Mouse (Mus musculus) bone marrow macrophage, adult 2 months (primary cell): Measurements from ENCODE around the gene Tanc1. TPM values are rescaled to one million over a fixed set of nuclear protein-coding genes. Genes with fewer than 3 reads are reported as not detected.

ENCODE experiments used
- H3K27ac ChIP-seq: 2 replicates; pipeline ENCODE4 v1.5.1; 2012; ENCODE audit warnings: low read depth, low read length; ENCODE audit not compliant: insufficient read depth
- H3K4me1 ChIP-seq: 2 replicates; pipeline ENCODE4 v1.6.1; 2012; ENCODE audit warnings: low read length; ENCODE audit not compliant: control insufficient read depth, insufficient read depth
- H3K4me3 ChIP-seq: 2 replicates; pipeline ENCODE4 v1.5.1; 2012; ENCODE audit warnings: mild to moderate bottlenecking, low read length, moderate library complexity; ENCODE audit not compliant: insufficient read depth
- CTCF ChIP-seq: IDR thresholded peaks from 2 replicates; pipeline ENCODE4 v1.5.1; 2012; ENCODE audit warnings: low read depth, mild to moderate bottlenecking, low read length, moderate library complexity
- POLR2A ChIP-seq: IDR thresholded peaks from 2 replicates; pipeline ENCODE4 v1.6.1; 2012; ENCODE audit warnings: mild to moderate bottlenecking, low read depth, low read length, borderline replicate concordance
- polyA plus RNA-seq: library from polyadenylated mRNA; stranded (reverse); fragments of >200 nt; gene quantifications from 2 replicates; pipeline ENCODE4 v1.2.4, GENCODE M21; 2012; ENCODE audit not compliant: missing spikeins, insufficient read depth, insufficient read length

The Tanc1 gene
- polyA plus RNA-seq, 1 experiment: 6.6 TPM

DNA sequence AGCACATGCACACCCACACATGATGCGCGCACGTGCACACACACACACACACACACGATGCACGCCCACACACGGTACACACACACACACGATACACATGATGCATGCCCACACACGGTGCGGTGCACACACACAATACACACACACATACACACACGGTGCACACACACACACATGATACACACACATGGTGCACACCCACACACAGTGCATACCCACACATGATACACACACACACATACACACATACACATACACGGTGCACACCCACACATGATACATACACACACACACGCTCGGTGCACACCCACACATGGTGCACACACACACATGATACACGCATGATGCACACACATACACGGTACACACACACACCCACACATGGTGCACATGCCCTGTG, 206.8 kb downstream of the Tanc1 start:
- H3K4me1 ChIP-seq: peaks cover 5% of the 10 kb centered on the region; the same call in 1 of the 2 replicates
- H3K4me3 ChIP-seq: no peak overlapping the region
- TF ChIP-seq CTCF: no peak
- TF ChIP-seq POLR2A: no peak
- H3K27ac ChIP-seq: no peak overlapping the region

DNA sequence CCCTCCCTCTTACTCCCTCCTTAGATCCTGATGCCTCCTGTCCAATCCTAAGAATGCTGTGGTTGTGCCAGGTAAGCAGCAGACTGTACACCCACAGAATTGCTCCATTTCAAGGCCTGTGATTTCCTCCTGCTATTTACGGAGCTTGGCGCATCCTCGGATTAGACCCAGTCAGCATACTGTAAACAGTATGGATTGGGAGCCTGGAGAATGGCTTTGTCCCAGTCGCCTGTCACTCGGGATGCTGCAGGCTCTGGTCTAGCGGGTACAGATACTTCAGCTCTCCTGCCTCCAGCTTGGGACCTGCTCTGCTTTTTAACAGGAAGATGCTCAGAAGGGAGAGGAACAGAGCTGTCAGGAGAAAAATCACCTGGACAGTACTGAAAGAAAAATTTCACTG, 207.6 kb downstream of the Tanc1 start:
- Histone ChIP-seq H3K4me3 (no peak overlapping the region), H3K27ac (no peak overlapping the region), H3K4me1 (peaks cover 5% of the 10 kb centered on the region; the same call in 1 of the 2 replicates)
- TF ChIP-seq POLR2A: no peak
- no peak for TF ChIP-seq CTCF

DNA sequence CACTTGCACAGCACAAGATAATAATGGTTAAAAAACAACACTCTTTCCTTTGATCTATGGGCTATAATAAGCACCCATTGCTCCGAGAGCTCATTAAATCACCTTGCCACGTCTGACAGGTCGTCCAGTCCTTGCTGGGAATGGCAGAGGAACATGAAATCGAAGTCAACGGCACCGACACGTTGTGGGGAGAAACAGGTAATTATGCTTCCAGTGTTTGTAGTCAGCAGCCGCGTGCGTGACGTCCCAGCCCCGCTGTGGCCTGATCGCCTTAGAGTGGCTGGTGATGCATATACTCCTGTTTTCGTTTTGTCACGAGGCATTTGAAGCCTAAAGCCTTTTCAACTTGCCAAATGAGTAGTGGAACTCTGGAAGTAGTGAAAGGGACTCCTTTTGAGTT, 208.2 kb downstream of the Tanc1 start:
- no peak overlapping the region for H3K4me3 ChIP-seq
- TF ChIP-seq CTCF (no peak), POLR2A (no peak)
- H3K27ac ChIP-seq: no peak overlapping the region
- H3K4me1 ChIP-seq: no peaks in the 10 kb centered on the region; the same call in 1 of the 2 replicates

DNA sequence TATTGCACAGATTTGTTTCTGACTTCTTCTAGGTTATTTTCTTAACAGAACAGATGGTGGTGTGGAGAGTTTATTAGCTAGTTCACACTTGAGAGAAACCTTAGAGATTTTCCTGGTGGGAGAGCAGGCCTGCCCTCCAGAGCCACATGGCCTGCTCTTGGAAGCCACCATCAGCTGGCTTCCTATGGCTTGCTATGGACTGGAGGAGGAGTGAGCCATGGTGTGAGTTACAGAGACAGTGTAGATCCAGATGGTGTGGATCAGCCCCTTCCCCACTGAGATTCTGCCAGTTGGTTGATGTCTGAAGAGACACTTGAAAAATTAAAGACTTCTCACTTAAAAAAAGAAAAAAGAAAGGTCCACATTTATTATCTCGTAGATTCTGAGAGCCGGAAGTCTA, 209.2 kb downstream of the Tanc1 start:
- no peak for TF ChIP-seq POLR2A
- no peak for TF ChIP-seq CTCF
- no peaks in the 10 kb centered on the region for H3K4me1 ChIP-seq
- H3K4me3 ChIP-seq: no peak overlapping the region
- no peak overlapping the region for H3K27ac ChIP-seq

DNA sequence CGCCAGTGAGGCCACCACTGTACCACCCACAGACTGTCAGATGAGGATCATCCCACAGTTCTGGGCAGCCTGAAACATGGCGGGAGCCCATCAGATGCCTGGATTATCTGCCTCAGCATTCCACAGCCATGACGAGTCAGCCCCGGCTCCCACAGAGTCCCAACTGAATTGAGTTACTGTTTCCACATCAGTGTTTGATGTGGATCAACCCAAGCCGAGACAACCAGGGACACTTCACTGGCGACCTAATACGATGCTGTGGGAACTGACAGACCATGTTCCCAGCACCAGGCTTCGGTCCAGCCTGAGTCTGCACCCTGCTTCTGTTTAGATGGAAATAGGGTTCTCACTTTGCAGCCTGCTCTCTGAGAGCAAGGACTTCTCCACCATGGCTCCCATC, 212.4 kb downstream of the Tanc1 start:
- H3K27ac ChIP-seq: no peak overlapping the region
- peaks cover 6% of the 10 kb centered on the region for H3K4me1 ChIP-seq
- TF ChIP-seq CTCF: no peak
- no peak for TF ChIP-seq POLR2A
- no peak overlapping the region for H3K4me3 ChIP-seq

DNA sequence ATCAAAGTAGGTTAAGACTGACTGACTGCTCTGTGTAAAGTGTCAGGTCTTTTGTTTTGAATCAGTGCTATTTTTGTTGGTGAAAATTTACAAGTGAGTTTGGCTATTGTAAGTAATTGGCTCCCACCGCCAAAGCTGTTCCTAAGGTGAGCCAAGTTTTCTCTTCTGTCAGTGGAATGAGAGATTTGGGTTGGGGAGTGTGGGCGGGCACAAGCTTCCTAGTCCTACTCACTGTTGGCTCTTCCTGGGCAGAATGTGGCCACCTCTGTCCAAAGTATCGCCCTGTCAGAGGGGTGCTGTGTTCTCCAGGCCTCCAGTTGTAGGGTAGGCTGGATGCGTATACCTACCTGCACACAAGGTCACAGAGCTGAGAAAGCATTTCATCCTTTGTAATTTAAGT, 213.5 kb downstream of the Tanc1 start:
- Histone ChIP-seq H3K27ac (no peak overlapping the region), H3K4me3 (no peak overlapping the region), H3K4me1 (peaks cover 17% of the 10 kb centered on the region)
- no peak for TF ChIP-seq CTCF
- TF ChIP-seq POLR2A: no peak

DNA sequence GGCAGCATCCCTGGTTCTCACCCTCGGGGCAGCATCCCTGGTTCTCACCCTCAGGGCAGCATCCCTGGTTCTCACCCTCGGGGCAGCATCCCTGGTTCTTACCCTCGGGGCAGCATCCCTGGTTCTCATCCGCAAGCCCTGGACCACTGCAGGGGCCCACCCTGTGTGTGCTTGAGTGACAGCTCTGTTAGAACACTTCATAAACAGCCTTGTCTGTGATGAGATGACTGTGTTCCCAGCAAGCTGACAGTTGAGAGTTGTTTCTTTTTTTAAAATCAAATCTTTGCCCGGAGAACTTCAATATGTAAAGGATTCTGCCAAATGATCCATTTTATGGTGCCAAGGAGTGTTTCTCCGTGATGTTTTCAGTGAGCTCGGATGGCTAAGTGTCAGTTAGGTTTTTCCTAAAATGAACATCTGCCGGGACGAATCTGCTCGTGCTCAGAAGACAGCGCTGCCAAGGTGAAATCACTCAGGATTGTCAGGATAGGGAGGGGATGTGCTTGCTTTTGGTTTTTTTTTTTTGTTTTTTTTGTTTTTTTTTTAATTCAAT, 216.3 kb downstream of the Tanc1 start:
- H3K4me1 ChIP-seq: peaks cover 17% of the 10 kb centered on the region
- H3K4me3 ChIP-seq: no peak overlapping the region
- no peak for TF ChIP-seq CTCF
- no peak for TF ChIP-seq POLR2A
- 0 out of 2 replicates have a peak overlapping the region, but pooled peaks have one; percentile 51 for H3K27ac ChIP-seq

DNA sequence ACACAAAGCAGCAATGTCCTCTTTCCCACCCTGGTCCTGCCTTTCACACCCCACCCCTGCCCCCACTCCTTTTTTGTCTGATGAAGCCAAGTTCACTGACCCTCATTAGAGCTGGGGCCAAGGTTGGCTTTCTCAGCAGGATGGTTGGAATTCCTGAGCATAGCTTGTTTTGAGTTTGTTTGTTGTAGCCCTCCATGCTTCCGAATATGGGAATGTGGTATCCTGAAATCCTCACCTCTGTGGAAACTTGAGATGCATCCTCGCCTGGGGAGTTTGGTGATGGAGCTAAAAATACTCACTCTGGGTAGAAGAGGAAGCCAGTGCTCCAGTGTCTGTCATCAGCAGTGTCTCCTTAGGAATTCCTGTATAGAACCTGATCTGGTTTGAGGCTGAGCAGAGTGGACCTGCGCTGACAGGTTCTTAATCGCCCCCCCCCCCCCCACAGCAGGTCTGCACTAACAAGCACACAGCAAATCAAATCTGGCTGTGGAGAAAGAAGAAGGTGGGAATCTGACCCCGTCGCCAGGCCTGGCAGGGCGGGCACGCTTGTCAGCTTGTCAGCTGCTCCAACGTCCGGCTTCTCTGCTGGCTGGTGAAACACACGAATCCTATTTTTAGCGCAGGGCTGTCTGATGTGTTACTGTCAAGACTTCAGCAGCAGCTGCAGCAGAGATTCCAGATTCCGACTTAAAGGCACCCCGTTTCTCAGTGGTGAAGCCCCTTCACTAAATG, 217.1 kb downstream of the Tanc1 start:
- Histone ChIP-seq H3K27ac (peak overlapping the region; percentile 51), H3K4me3 (peak overlapping the region; percentile 6), H3K4me1 (peaks cover 17% of the 10 kb centered on the region)
- no peak for TF ChIP-seq CTCF
- no peak for TF ChIP-seq POLR2A

DNA sequence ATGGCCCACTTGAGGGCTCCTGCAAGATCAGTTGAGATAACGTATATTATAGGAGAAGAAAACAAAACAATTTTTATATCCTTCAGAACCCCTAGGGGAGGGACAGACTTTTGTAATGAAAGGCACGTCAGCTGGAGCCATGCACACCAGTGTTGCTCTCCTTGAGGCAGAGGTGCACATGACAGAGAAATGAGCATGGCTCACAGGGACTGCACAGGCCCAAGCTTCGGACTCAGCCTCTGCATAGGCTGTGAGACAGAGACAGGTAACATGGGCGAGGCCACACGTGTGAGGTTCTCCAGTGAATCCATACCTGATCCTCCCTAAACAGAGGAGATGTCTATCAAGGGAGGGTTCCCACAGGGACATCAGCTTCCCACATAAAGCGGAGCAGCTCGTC, 217.9 kb downstream of the Tanc1 start:
- H3K4me1 ChIP-seq: peaks cover 17% of the 10 kb centered on the region
- peak overlapping the region; percentile 51 for H3K27ac ChIP-seq
- TF ChIP-seq POLR2A (no peak), CTCF (no peak)
- H3K4me3 ChIP-seq: no peak overlapping the region

DNA sequence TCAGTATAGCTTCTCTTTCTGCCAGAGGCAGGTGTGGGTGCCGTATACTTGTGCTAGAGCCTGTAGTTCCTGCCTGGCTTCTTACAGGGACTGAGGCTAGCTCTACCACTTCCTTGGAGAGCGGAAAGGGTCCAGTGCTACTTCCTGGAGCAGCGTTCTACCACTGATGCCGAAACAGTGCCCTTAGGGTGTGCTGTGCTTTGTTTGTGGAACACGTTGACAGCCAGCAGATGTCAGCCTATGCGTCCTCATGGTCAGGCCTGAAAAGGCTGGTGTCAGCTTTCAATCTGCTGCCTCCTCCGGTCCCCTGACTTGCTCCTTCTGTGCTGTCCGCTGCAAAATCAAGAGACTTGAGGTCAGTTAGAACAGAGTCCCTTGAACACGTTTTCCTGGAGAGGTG, 218.3 kb downstream of the Tanc1 start:
- Histone ChIP-seq H3K4me1 (peaks cover 17% of the 10 kb centered on the region), H3K4me3 (no peak overlapping the region), H3K27ac (no peak overlapping the region)
- no peak for TF ChIP-seq POLR2A
- TF ChIP-seq CTCF: no peak

DNA sequence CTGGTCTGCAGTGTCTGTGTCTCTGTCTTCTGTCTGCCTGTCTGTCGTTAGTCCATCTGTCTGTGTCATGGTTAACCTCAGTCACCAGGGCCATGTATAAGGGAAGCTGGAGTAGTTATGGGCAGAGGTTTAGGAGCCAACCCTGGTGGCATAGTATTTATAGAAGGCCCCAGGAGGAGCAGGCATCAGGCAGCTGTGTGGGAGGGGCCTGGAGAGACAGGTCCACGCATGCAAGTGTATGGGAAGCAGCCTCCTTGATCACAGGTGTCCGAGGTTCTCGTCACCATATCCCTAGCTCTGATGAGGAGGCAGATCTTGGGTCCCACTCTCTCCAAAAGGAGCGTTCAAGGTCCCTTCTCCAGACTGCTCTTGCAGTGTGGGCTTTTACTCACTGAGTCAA, 219.1 kb downstream of the Tanc1 start:
- no peak for TF ChIP-seq POLR2A
- no peak for TF ChIP-seq CTCF
- no peak overlapping the region for H3K27ac ChIP-seq
- no peak overlapping the region for H3K4me3 ChIP-seq
- peaks cover 17% of the 10 kb centered on the region for H3K4me1 ChIP-seq
